Mouse (Mus musculus): Measurements from ENCODE around the gene Rab8a. TPM values are rescaled to one million over a fixed set of nuclear protein-coding genes. Genes with fewer than 3 reads are reported as not detected.
"Not testable (repeated sequence)": the region's sequence is repeated elsewhere in the genome, so short reads cannot be mapped to it uniquely, and the experiment has no call there.

Gene Rab8a
- polyA plus RNA-seq (2015; fragmentation: Nextera tagmentation; extraction: Ambion mirVana), result 68.0 and 71.6 TPM in 2 replicates

DNA sequence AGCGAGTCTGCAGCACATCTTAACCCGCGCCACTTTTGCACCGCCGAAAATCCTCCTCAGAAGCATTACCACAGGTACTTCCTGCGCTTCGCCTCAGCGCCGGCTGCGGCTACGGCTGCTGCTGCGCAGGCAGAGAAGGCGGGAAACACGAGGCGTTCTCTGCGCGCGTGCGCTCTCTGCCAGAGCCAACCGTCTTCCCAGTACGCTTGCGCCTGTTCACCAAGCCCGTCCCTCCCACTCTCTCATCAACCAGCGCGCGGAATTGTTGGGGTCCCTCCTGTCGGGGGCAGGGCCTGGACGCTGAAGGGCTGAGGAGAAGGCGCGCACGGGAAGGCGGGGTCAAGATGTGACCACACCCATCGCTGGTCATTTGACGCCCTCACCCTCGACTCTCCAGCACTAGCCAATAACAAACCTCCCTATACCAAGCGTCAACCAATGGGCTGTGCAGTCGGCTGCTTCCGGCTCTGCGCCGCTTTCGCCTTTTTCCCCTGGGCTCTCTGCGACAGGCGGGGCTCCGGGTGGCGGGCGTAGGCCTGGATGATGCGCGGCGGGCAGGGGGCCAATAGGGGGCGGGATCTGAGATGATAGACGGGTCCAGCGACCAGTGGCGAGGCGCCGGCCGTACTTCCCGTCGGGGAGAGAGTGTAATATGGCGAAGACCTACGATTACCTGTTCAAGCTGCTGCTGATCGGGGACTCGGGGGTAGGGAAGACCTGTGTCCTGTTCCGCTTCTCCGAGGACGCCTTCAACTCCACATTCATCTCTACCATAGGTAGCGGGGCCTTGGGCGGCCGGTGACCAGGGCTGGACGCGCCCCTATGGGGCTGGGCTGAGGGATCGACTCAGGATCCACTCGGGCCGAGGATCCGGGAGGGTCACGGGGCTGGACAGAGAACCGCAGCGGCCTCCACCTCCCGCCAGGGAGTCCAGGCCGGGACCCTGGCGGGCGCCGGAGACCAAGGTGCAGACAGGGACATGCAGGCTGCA, at the start of gene Rab8a:
Gene Rab8a, plus strand, starts transcription at position 494 of the 991 bp plus-strand sequence.
- Histone ChIP-seq H3K27me3 (ENCODE audit: control insufficient read depth, insufficient read depth, low read depth, low read length) (no peaks in the 10 kb centered on the region), H3K36me3 (ENCODE audit: control insufficient read depth, insufficient read depth) (no peaks in the 10 kb centered on the region; the same call in 1 of the 2 replicates), H3K9ac (ENCODE audit: low read depth, low read length) (peak within 1 kb of the TSS; percentile 98), H3K27ac (ENCODE audit: low read length) (peak within 1 kb of the TSS; percentile 93), H3K4me1 (ENCODE audit: control insufficient read depth, low read depth, low read length) (peaks cover 27% of the 10 kb centered on the region), H3K4me2 (ENCODE audit: low read depth, low read length) (peak within 1 kb of the TSS; percentile 96), H3K9me3 (replicated peaks; ENCODE audit: control insufficient read depth, low read length) (no peaks in the 10 kb centered on the region), H3K4me3 (ENCODE audit: low read depth, low read length) (peak within 1 kb of the TSS; percentile 93)
- ATAC-seq (ENCODE audit: low read depth), result peak; percentile 95
- WGBS (ENCODE audit: insufficient replicate concordance), result 0% methylated on average over 82 of the region's 82 CpGs

DNA sequence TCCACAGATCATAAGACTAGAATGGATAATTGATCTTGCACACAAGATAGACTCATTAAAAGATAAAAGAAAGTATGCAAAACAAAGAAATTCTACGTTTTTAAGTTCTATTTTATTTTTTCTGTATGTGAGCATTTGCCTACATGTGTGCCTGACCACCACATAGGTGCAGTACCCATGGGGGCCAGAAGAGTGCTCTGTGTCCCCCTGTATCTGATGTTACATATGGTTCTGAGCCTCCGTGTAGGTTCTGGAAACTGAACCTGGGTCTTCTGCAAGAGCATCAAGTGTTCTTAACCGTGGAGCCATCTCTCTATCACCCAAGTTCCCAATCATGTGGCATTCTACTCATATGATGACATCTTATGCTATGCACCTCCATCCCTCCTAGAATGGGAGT, 48.5 kb upstream of the Rab8a start:
- Histone ChIP-seq H3K27me3 (ENCODE audit: control insufficient read depth, insufficient read depth, low read depth, low read length) (no peaks in the 10 kb centered on the region), H3K4me1 (ENCODE audit: control insufficient read depth, low read depth, low read length) (no peaks in the 10 kb centered on the region), H3K27ac (ENCODE audit: low read length) (no peak overlapping the region), H3K36me3 (ENCODE audit: control insufficient read depth, insufficient read depth) (no peaks in the 10 kb centered on the region), H3K9me3 (replicated peaks; ENCODE audit: control insufficient read depth, low read length) (no peaks in the 10 kb centered on the region), H3K4me2 (ENCODE audit: low read depth, low read length) (no peak overlapping the region), H3K9ac (ENCODE audit: low read depth, low read length) (no peak overlapping the region), H3K4me3 (ENCODE audit: low read depth, low read length) (no peak overlapping the region)
- ATAC-seq (ENCODE audit: low read depth), result no peak
- WGBS (ENCODE audit: insufficient replicate concordance), result 48% methylated on average over 3 of the region's 3 CpGs

DNA sequence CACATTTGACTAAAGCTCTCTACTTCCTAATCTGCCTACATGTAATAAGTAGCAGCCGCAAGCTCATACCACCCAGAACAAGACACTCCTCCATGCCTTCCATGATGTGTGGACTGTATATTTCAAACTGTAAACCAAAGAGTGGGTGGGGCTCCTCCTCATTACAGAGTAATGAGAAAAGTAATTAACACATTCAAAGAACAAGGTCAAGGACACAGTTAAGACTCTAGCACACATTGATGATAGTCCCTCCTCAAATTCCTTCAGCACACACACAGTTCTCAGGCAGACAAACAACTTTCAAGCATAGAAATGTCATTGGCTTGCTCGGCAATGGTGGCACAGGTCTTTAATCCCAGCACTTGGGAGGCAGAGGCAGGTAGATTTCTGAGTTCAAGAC, 45.8 kb upstream of the Rab8a start:
- Histone ChIP-seq H3K4me2 (ENCODE audit: low read depth, low read length) (no peak overlapping the region), H3K9ac (ENCODE audit: low read depth, low read length) (no peak overlapping the region), H3K4me3 (ENCODE audit: low read depth, low read length) (no peak overlapping the region), H3K9me3 (replicated peaks; ENCODE audit: control insufficient read depth, low read length) (no peaks in the 10 kb centered on the region), H3K27ac (ENCODE audit: low read length) (no peak overlapping the region), H3K27me3 (ENCODE audit: control insufficient read depth, insufficient read depth, low read depth, low read length) (no peaks in the 10 kb centered on the region), H3K36me3 (ENCODE audit: control insufficient read depth, insufficient read depth) (no peaks in the 10 kb centered on the region), H3K4me1 (ENCODE audit: control insufficient read depth, low read depth, low read length) (no peaks in the 10 kb centered on the region)
- ATAC-seq (ENCODE audit: low read depth), result no peak
- WGBS (ENCODE audit: insufficient replicate concordance), result 70% methylated on average over 2 of the region's 2 CpGs

DNA sequence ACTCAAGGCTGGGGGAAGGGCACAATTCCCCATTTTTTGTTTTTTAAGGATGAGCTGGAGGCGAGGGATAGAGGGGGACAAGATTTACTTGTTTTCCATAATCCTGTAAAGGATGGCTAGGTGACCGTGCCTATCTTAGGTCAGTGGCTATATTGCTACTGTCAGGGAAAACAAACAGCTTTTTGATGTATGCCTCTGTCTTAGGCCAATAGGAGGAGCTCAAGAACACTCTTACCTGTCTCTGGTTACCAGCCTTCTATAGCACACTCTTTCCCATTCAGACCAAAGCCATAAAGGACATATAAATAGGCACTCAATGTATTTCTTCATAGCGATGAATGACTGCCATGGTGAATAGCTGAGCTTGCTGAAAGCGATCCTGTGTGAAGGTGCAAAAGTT, 42.4 kb upstream of the Rab8a start:
- WGBS (ENCODE audit: insufficient replicate concordance), result 37% methylated on average over 4 of the region's 4 CpGs
- no peak for ATAC-seq (ENCODE audit: low read depth)
- no peak overlapping the region for H3K4me2 ChIP-seq (ENCODE audit: low read depth, low read length)

DNA sequence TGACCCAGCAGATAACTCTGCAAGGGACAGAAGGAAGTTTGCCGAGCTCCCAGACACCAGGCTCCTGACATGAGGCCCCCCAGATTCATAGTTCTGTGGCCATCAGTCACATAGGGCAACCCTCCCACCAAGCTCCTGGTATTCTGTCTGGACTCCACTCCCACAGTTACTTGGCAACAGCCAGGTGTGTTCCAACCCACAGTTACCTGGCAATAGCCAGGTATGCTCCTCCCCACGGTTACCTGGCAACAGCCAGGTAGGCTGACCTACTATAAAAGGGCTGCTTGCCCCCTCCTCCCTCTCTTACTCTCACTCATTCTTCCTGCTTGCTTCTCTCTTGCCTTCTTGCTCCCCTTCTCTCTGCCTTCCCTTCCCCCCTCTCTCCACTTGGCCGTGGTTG, 39.5 kb upstream of the Rab8a start:
- not testable (repeated sequence) for H3K9me3 ChIP-seq (replicated peaks; ENCODE audit: control insufficient read depth, low read length); H3K4me1 ChIP-seq (ENCODE audit: control insufficient read depth, low read depth, low read length); ATAC-seq (ENCODE audit: low read depth); H3K36me3 ChIP-seq (ENCODE audit: control insufficient read depth, insufficient read depth); H3K27me3 ChIP-seq (ENCODE audit: control insufficient read depth, insufficient read depth, low read depth, low read length); H3K4me3 ChIP-seq (ENCODE audit: low read depth, low read length); H3K9ac ChIP-seq (ENCODE audit: low read depth, low read length); H3K4me2 ChIP-seq (ENCODE audit: low read depth, low read length); H3K27ac ChIP-seq (ENCODE audit: low read length)
- WGBS (ENCODE audit: insufficient replicate concordance), result 40% methylated on average over 3 of the region's 3 CpGs

More for the DNA sequence above, 42.4 kb upstream of the Rab8a start:
- Histone ChIP-seq H3K9me3 (replicated peaks; ENCODE audit: control insufficient read depth, low read length) (no peaks in the 10 kb centered on the region), H3K36me3 (ENCODE audit: control insufficient read depth, insufficient read depth) (no peaks in the 10 kb centered on the region), H3K27ac (ENCODE audit: low read length) (no peak overlapping the region), H3K4me1 (ENCODE audit: control insufficient read depth, low read depth, low read length) (no peaks in the 10 kb centered on the region), H3K9ac (ENCODE audit: low read depth, low read length) (no peak overlapping the region), H3K27me3 (ENCODE audit: control insufficient read depth, insufficient read depth, low read depth, low read length) (no peaks in the 10 kb centered on the region), H3K4me3 (ENCODE audit: low read depth, low read length) (no peak overlapping the region)

DNA sequence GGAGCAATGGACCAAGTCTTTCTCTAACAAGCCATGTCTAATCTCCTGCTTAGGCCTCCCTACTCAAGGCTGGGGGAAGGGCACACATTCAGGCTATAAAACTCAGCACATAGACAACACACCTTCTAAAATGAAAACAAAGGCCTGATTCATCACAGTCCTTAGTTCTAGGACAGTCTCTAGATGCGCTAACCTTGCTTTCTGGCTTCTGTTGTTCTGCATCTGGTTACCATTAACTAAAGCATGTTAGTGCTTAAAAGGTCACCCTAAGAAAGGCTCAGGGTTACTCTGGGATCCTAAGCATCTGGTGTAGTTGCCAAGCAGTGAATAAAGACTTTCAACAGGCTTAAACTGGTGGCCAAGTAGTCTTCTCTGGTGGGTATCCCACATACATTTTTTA, 39.0 kb upstream of the Rab8a start:
- no peaks in the 10 kb centered on the region for H3K36me3 ChIP-seq (ENCODE audit: control insufficient read depth, insufficient read depth)
- no peak overlapping the region for H3K9ac ChIP-seq (ENCODE audit: low read depth, low read length)
- WGBS (ENCODE audit: insufficient replicate concordance), result 72% methylated on average over 1 of the region's 1 CpGs
- H3K27me3 ChIP-seq (ENCODE audit: control insufficient read depth, insufficient read depth, low read depth, low read length), result no peaks in the 10 kb centered on the region
- no peak overlapping the region for H3K27ac ChIP-seq (ENCODE audit: low read length)
- H3K4me1 ChIP-seq (ENCODE audit: control insufficient read depth, low read depth, low read length), result no peaks in the 10 kb centered on the region
- no peak overlapping the region for H3K4me2 ChIP-seq (ENCODE audit: low read depth, low read length)
- H3K9me3 ChIP-seq (replicated peaks; ENCODE audit: control insufficient read depth, low read length), result no peaks in the 10 kb centered on the region
- no peak overlapping the region for H3K4me3 ChIP-seq (ENCODE audit: low read depth, low read length)
- no peak for ATAC-seq (ENCODE audit: low read depth)

DNA sequence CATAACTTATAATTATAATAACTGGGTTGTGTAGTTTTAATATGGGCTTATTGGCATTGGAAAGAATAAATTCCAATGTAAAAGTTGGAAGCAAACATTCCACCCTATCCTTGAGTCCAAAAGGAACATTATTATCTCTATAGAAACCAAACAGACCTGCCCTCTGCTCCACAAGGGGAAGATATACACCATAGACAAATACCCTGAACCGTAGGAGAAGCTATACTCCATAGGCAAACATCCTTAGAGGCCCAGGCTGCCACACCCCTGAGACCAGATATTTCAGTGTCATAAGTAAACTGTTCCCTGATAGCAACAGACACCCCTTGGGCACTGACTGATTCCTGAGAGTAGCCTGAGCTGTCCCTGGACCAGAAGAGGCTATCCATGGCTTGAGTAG, 33.2 kb upstream of the Rab8a start:
- H3K27me3 ChIP-seq (ENCODE audit: control insufficient read depth, insufficient read depth, low read depth, low read length), result no peaks in the 10 kb centered on the region
- no peaks in the 10 kb centered on the region for H3K4me1 ChIP-seq (ENCODE audit: control insufficient read depth, low read depth, low read length)
- no peaks in the 10 kb centered on the region for H3K36me3 ChIP-seq (ENCODE audit: control insufficient read depth, insufficient read depth)
- no peak for ATAC-seq (ENCODE audit: low read depth)
- H3K4me2 ChIP-seq (ENCODE audit: low read depth, low read length), result no peak overlapping the region
- WGBS (ENCODE audit: insufficient replicate concordance), result 43% methylated on average over 1 of the region's 1 CpGs
- no peaks in the 10 kb centered on the region for H3K9me3 ChIP-seq (replicated peaks; ENCODE audit: control insufficient read depth, low read length)
- no peak overlapping the region for H3K27ac ChIP-seq (ENCODE audit: low read length)
- no peak overlapping the region for H3K9ac ChIP-seq (ENCODE audit: low read depth, low read length)
- no peak overlapping the region for H3K4me3 ChIP-seq (ENCODE audit: low read depth, low read length)

DNA sequence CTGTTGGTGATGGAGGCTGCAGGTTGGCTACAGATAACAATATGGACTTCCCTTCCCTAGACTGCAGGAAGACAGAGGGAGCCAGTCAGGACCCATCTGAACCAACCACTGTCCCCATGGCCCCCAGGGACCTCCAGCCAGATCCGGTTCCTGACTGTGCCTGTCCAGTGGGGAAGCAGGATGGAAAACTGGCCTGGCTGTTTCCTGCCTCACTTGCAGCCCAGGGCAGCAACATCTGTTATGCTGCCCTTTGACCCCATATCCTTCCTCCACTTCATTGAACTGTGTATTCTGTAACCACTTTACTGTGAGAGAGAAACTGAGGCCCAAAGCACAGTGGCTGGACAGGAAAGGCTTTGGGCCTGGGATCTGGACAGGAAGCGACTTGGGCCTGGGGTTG, 29.7 kb upstream of the Rab8a start:
- WGBS (ENCODE audit: insufficient replicate concordance), result 41% methylated on average over 2 of the region's 2 CpGs
- Histone ChIP-seq H3K27ac (ENCODE audit: low read length) (0 out of 2 replicates have a peak overlapping the region, but pooled peaks have one; percentile 20), H3K9ac (ENCODE audit: low read depth, low read length) (no peak overlapping the region), H3K4me3 (ENCODE audit: low read depth, low read length) (no peak overlapping the region), H3K4me2 (ENCODE audit: low read depth, low read length) (no peak overlapping the region), H3K4me1 (ENCODE audit: control insufficient read depth, low read depth, low read length) (no peaks in the 10 kb centered on the region; the same call in 1 of the 2 replicates), H3K27me3 (ENCODE audit: control insufficient read depth, insufficient read depth, low read depth, low read length) (peaks cover 21% of the 10 kb centered on the region), H3K9me3 (replicated peaks; ENCODE audit: control insufficient read depth, low read length) (no peaks in the 10 kb centered on the region), H3K36me3 (ENCODE audit: control insufficient read depth, insufficient read depth) (no peaks in the 10 kb centered on the region)
- ATAC-seq (ENCODE audit: low read depth), result no peak

DNA sequence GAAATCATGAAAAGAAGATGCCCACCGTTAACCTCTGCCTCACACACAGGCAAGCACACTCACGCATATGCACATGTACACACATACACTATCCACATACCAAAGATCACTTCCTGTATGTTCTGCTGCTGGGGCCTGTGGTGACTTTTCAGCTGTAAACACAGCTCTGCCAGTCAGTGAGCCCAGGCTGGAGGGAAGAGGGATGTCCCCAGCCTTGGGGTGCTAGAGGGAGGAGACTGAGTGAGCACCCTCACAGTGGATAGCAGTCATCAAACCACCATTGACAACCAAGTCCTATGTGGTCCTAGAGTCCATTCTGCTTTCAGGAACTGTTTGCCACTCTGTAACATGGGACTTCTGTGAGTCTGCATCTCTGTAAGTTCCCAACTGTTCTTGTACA, 29.1 kb upstream of the Rab8a start:
- peaks cover 27% of the 10 kb centered on the region for H3K27me3 ChIP-seq (ENCODE audit: control insufficient read depth, insufficient read depth, low read depth, low read length)
- H3K4me1 ChIP-seq (ENCODE audit: control insufficient read depth, low read depth, low read length), result no peaks in the 10 kb centered on the region; the same call in 1 of the 2 replicates
- H3K4me2 ChIP-seq (ENCODE audit: low read depth, low read length), result no peak overlapping the region
- no peak overlapping the region for H3K27ac ChIP-seq (ENCODE audit: low read length)
- H3K9me3 ChIP-seq (replicated peaks; ENCODE audit: control insufficient read depth, low read length), result no peaks in the 10 kb centered on the region
- no peak overlapping the region for H3K9ac ChIP-seq (ENCODE audit: low read depth, low read length)
- 52% methylated on average over 2 of the region's 2 CpGs for WGBS (ENCODE audit: insufficient replicate concordance)
- no peak for ATAC-seq (ENCODE audit: low read depth)
- H3K4me3 ChIP-seq (ENCODE audit: low read depth, low read length), result no peak overlapping the region
- H3K36me3 ChIP-seq (ENCODE audit: control insufficient read depth, insufficient read depth), result no peaks in the 10 kb centered on the region

Data from liver, embryonic 16.5 days (tissue).